Comparison of ENCODE assay signal across 1 mouse cellular context in the genomic region with DNA sequence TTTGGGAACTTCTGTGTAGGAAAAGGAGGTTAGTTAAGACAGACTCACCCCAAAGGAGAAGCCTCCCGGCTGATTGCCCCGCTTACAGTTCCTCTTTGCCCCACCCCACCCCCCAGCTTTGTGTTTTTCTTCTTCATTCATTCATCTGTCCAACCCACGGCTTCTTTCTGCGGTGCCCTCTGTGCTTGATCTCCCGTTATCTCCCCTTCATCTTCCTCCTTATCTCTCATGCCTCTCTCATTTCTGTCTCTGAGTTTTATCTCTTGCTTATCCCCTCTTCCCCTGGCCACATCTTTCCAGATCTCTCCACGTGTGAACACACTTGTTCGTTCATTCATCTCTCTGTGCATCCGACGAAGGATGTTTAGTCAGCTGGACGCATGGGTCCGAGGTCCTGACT.
TF ChIP-seq lines count a peak whose summit lies in the region.

No protein-coding gene starts in this region.

TF ChIP-seq in MEL, 35 proteins besides CTCF, POLR2A, EP300 and RAD21 (continued from another document):
- 0 out of 2 replicates have a peak, but pooled peaks have one; percentile 12 for TF ChIP-seq RCOR1 (IDR thresholded peaks at IDR 0.05; ENCODE audit: low read depth, low read length)
- peak; percentile 65; the same call in 1 of the 2 replicates for TF ChIP-seq MXI1 (IDR thresholded peaks at IDR 0.05; ENCODE audit: low read depth, low read length)
- peak; percentile 64; the same call in 1 of the 2 replicates for TF ChIP-seq MAZ (IDR thresholded peaks at IDR 0.05; ENCODE audit: low read depth, low read length)
- no peak for TF ChIP-seq TAL1 (IDR thresholded peaks at IDR 0.05; ENCODE audit: low read length)
- TF ChIP-seq SIN3A (IDR thresholded peaks at IDR 0.05; ENCODE audit: low read length), result peak; percentile 63
- no peak for TF ChIP-seq NELFE (IDR thresholded peaks at IDR 0.05; ENCODE audit: low read depth, low read length)
- no peak for TF ChIP-seq ZNF384 (IDR thresholded peaks at IDR 0.05; ENCODE audit: low read depth, low read length)
- no peak for TF ChIP-seq CHD1 (IDR thresholded peaks at IDR 0.05; ENCODE audit: low read depth, low read length)
- peak; percentile 37; the same call in 1 of the 2 replicates for TF ChIP-seq ETS1 (IDR thresholded peaks at IDR 0.05; ENCODE audit: low read depth, low read length)
- no peak for TF ChIP-seq BHLHE40 (IDR thresholded peaks at IDR 0.05; ENCODE audit: borderline replicate concordance, low read depth, low read length)
- no peak for TF ChIP-seq KAT2A (conservative IDR thresholded peaks at IDR 0.05; ENCODE audit: low read depth, low read length)
- TF ChIP-seq GABPA (IDR thresholded peaks at IDR 0.05; ENCODE audit: low read depth, low read length), result no peak
